Mouse (Mus musculus) testis, adult 2 months (tissue): ENCODE data around the gene Npm1.

Experiments
- CTCF ChIP-seq: fragments of 200-500 bp; IDR thresholded peaks from 2 replicates; pipeline ENCODE4 v1.5.1; 2012; ENCODE audit warnings: low read depth, mild to moderate bottlenecking, inconsistent platforms, low read length, moderate library complexity; ENCODE audit not compliant: control insufficient read depth, insufficient read depth, insufficient replicate concordance
- POLR2A ChIP-seq: fragments of 200-500 bp; IDR thresholded peaks from 2 replicates; pipeline ENCODE4 v1.6.1; 2012; ENCODE audit warnings: low read depth, mild to moderate bottlenecking, inconsistent platforms, low read length, moderate library complexity; ENCODE audit not compliant: control insufficient read depth

GRCm38 (mm10) chr11:33139458-33140110, 23.4 kb downstream of the Npm1 start:
- TF ChIP-seq CTCF (no peak), POLR2A (no peak)
